Mouse (Mus musculus): ENCODE results near the gene Zbtb44.

The Zbtb44 gene

DNA sequence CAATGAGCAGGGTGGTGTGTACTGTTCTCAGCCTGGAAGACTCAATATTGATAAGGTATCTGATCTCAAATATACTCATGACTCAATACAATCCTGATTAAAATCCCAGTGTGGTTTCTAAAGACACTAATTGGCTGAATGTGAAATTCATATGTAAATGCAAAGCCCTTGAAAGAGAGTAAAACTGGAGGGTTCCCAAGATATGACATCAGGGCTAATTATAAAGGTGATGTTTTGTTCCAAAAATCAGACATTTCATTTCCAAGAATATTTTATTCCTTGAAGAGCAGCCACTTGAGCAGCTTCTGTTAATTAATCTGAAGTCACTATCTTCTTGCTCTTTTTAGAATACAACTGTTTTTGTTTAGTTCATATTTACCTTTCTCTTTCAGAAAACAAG, 85.1 kb downstream of the Zbtb44 start:
- DNase-seq (ENCODE audit: low spot score), result no peak

DNA sequence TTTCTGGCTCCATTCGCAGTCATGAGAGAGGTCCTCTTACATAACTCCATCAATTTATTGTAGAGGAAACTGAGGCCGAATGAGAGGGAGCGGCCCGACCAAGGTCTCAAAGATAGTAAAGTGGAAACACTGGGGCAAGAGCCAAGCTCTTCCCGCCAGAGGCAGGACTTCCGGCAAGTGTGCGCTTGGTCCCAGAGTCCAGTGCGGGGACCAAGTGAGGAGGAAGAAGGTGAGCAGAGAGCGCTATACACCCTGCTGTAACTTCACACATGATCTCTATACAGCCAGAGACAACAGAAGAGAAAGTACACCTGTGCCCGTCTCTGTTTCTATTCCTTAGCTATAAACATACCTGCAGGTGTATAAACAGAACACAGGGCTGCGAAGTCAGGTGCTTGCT, 86.6 kb downstream of the Zbtb44 start:
- no peak for DNase-seq (ENCODE audit: low spot score)

DNA sequence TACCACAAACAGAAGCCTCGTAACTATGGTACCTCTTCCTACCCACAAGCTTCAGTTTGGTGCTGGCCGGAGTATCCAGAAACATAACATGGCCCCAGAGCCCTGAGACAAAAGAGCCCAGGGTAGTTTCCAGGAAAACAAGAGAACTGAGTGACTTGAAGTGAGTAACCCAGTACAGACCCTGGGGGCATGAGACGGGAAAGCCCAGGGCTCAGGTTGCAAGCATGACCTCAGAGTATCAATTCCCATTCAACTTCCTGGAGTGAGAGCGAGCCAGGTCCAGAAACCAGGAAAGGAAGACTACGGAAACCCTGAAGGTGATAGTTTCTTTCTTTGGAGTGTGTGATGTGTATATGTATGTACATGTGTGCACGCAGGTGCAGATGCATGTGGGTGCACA, 87.0 kb downstream of the Zbtb44 start:
- DNase-seq (ENCODE audit: low spot score), result no peak

DNA sequence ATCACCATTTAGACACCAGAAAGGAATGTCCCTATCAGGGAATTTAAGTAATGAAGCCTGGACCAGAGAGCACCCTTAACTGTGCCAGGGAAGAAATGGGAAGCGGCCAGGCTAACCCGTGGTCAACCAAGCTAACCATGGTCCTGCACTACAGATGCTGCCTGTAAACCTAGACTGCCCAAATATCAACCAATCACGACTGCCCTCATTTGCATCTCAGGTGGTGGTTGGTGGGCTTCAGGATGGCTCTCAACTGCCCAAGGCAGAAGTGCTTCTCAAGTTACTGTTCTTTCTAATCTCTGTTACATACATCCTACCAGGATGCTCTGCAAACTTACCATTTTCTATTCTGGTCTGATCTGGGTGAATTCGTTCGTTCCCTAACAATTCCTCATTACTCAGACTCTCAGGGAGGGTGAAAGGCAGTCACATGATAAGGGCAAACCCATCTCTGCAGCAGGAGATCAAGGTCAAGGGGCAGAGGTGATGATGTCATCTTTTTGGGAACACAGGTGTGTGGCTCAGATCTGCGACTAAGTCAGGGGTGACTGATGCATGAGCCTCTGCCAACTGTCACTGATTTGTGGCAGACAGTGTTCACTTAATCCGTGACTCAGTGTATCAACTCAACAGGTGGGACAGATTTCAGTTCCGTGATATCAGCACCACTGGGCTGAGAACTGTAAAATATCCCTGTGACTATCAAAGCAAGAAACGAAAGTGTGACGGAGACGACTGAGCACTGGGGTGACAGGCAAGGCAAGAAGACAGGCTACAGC, 88.3 kb downstream of the Zbtb44 start:
- no peak for DNase-seq (ENCODE audit: low spot score)

DNA sequence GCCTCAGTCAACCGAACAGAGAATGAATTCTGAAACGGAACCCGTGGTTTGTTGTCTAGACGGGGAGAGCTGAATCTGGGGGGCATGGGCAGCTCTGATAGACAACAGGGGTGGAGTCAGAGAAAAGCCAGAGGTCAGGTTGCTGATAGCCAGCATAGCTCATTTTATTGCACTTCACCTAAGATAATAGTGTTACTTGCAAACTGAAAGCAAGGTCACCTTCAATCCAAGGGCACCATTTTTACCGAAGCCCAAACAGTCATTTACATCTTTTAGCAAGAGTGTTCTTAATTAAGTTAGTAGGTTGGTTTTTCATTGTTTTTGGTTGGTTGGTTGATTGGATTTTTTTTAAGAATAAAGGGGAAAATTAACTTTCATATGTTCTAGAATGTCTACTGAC, 89.0 kb downstream of the Zbtb44 start:
- no peak for DNase-seq (ENCODE audit: low spot score)

DNA sequence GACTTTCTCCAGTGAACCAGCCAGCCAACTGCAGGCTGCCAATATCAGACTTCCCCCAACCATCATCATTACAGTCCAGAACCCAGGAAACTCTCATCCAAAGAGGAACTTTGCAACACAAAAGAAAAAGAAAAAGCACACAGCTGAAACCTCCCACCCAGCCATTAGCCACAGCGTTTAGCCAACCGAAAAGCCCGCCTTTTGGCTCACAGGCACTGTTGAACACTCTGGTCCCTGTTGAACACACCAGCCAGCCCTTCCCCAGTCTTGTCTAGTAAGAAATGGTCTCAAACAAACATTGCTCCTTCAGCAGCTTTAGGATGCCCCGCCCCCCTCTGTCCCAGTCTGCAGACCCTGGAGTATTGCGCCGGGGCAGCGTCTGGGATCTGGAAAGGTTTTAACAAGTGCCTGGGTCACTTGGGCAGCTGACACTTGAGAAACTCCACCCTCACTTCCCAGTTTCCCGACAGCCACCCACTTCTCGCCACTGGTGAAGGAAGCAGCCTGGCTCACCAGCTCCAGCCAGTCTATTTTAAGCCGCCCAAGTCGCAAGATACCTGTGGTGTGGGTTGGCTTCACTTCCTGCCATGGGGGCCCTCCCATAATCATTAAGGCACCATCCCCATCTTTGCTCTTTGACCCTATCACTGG, 89.6 kb downstream of the Zbtb44 start:
- DNase-seq (ENCODE audit: low spot score), result no peak

DNA sequence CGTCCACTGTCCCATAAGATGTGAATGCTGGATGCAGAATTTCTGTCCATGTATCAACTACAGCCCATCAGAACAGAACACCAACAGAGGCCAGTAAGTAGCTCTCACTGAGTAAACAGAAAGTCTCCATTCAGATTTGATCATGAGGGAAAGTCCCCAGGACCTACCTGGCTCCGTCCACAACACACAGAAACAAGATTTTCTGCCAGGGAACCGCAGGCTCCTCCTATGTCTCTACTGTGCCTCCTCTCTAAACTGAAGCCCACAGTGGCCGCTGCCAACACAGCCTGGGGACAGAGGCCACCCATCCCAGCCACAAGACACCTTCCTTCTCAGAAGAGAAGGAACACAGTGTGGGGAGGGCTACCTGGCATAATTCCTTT, 90.1 kb downstream of the Zbtb44 start:
- no peak for DNase-seq (ENCODE audit: low spot score)

DNA sequence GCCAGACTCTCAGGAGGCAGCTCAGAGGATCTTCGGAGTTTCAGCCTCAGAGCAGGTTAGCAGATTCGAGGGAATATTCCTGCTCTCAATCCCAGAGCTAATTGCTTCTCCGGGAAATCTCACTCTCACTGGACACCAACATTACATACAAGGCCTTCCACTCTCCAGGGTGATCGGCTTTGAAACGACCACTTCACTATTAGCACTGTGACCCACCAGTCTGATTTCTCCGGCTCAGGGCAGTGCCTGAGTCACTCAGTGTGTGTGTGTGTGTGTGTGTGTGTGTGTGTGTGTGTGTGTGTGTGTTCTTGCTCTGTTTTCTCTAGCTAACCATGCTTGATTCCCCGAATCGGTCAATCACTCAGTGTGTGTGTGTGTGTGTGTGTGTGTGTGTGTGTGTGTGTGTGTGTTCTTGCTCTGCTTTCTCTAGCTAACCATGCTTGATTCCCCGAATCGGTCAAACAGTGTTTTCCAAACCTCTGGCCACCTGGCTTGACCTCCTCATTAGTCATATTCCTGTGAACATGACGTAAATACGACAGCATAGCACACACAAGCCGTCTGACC, 92.1 kb downstream of the Zbtb44 start:
- no peak for DNase-seq (ENCODE audit: low spot score)
